Mouse (Mus musculus): ENCODE data around the gene Eif4g3.

Gene Eif4g3

DNA sequence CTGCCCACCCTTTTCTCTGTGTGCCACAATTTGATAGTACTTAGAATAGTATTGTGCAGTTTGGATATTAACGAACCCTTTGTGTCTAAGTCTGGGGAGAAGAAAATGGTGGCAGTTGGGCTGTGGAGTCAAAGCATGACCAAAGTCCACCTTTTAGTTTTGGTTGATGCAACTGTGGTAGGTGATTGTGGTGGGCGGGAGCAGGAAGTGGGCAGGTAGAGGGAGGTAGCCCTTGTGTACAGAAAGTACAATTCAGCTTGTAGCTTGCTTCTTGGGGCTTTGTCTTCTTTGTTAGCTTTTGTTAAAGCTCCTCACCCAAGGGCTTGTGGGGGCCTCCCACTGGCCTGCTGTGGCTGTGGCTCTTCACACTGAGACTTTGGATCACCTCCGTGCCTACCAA lies 109.6 kb downstream of the Eif4g3 start:
- no peak for DNase-seq (ENCODE audit: low spot score)

DNA sequence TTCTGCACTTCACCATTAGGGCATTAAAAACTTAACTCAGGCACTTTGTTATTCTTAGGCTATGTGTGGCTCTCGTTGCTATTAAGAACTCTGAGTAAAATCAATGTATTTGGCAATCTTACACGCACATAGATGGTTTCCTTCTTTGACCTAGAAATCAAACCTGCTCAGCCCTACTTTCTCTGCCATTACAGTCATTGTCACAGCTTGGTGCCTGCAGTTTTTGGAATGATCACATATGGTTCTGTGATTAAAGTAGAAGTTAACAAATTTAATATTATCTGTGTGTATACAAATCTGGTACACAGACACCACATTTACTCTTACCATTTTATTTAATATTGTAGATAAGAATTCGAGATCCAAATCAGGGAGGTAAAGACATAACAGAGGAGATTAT lies 112.1 kb downstream of the Eif4g3 start:
- DNase-seq (ENCODE audit: low spot score) = no peak

DNA sequence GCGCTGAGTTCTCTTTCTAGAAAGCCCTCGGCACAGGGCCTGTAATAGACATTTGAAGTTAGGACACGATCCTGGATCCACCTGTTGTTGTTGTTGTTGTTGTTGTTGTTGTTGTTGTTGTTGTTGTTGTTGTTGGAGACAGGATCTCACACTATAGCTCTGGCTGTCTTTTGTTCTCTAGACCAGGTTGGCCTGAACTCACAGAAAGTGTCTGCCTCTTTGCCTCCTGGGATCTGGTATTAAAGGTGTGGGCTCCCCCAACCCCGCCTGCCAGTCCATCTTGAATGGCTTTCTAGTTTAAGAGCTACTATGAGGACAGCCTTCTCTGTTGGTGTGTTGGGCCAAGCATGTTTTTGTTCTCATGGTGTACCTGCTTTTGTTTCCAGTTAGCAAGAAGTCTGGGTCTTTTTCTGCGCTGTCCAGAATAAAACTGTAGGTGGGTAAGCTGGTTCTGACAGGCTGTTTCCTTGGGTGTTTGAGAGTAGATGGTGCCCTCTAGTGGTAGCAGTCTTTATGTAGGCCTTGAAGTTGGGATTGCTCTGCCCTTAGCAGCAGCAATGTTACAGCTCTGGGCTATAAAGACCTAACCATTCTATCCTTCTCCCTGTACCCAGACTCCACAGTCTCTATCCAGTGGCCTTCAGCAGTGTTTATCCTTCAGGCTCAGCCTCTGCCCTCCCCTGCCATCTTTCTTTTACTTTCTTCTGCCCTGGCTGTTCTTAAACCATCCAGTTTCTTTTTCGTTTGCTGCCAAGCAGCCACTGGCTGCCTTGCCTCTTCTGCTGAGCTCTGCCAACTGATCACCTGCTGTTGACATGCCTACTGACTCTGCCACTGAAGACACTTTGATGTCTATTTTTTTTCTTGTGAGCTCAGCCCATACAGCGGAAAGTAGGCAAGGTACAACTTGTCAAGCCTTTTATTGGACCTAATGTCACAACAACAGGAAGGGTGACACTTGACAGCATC lies 114.9 kb downstream of the Eif4g3 start:
- peak; percentile 82 for DNase-seq (ENCODE audit: low spot score)

DNA sequence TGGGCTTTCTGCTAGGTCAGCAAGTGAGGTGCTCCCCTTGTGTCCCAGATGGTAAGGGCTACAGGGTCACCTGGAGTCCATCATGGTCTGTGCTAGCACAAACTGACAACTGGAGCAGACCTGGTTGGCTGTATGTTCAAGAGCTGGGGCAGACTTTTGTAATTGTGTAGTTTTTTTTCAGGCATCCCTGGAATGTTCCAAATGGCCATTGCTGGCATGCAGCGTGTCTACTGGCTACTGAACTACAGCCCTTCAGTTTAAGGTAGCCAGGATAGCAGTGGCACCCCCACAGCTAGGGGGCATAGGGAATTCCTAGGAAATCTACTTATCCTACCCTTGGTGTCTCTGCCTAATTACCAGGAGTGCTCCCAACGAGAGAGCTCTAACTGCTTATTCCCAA lies 115.7 kb downstream of the Eif4g3 start:
- no peak for DNase-seq (ENCODE audit: low spot score)

DNA sequence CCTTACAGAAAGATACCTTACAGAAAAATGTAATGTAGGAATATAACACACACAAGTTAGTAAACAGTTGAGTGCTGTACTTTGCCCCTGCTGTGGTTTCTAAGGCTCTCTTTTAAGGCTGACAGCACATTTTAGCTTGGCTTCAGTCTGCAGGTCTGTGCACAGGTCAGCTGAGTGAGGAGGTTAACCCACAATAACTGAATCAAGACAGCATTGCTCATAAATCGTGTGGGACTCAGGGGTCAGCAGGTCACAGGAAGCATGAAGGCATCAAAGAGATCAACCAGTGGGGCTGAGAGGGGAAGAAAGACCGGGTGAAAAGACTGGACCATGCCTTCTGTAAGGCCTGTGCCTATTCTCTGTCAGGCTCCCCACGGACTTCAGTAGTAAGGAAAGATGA lies 116.5 kb downstream of the Eif4g3 start:
- DNase-seq (ENCODE audit: low spot score) = no peak

DNA sequence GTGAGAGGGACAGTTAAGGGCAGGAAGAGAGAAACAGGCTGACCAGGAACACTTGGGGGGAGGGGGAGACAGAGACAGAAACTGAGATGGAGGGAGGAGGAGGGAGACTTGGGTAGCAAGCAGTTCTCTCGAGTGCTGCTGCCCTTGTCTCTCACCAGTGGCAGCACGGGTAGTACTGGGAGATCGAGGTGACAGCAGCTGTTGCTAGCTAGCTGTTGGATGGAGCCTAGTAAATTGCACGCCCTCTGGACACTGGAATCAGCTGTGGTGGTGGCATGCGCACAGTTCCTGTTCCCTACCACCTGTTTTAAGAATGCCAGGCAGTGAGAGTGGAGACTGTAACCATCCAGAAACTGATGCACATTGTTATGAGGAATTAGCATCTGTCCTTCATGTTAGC lies 119.0 kb downstream of the Eif4g3 start:
- no peak for DNase-seq (ENCODE audit: low spot score)

DNA sequence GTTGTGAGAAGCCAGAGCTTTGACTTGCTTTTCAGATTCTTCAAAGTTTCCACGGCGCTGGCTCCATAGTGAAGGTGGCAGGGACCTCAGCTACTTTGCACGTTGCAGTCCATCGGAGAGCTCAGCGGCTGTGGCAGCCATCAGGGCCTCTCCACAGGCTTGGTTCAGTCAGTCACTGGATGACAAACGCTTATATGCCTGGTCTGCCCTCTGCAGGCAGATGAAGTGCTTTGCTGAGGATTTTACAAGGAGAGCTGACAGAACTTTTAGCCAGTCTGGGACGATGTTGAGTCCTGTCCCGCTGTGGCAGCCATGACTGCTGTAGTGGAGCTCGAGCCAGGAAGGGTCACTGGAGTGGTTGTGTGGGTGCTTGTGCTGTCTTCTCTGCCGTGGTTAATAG lies 126.9 kb downstream of the Eif4g3 start:
- DNase-seq (ENCODE audit: low spot score) = no peak

DNA sequence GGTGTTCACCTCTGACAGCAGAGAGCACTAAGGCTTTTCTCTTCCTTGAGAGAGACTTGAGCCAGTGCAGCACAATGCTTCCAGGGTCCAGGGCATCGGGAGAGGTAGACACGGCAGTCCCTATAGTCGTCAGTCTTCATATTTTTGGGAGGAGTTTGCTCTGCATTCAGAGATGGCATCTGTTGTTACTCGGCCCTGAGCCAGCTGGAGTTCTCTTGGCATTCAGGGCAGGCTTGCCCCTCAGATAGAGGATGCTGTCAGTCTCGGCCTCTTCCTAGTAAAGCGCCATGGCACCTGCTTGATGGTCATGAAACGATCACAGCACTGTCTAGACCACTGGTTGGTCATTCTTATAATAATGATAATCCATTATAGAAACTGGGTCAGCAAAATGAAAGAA lies 131.2 kb downstream of the Eif4g3 start:
- no peak for DNase-seq (ENCODE audit: low spot score)

DNA sequence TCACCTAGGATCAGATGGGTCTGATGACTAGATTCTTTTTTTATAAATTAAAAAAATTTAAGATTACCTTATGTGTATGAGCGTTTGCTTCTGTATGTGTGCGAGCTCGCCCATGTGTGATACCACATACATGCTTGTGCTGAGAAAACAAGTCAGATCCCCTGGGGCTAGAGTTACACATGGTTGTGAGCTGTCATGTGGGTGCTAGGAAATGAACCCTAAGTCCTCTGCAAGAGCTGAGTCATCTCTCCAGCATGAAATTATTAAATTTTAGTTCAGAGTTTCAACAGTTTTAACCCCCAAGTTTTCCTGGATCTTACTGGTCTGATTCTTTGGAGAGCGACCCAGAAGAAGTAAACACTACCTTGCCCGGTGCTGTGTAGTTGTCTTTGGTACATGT lies 134.5 kb downstream of the Eif4g3 start:
- no peak for DNase-seq (ENCODE audit: low spot score)

DNA sequence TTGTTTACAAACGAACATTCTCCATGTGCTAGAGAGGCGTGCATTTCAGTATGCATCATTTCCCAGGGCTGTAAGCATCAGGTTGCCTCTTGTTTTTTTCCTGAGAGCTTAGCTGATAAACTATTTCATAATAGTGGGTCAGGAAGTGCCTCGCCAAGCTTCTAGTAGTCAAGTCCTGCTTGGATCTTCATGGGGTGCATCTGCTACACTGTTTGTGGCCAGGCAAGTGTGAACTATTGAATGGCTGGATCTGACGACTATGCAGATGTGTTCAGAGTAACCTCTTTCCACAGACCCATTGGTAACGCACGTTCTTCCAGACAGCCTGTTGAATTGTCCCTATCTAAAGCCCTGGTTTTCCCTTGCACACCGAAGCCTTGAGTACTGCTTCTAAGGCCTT lies 135.0 kb downstream of the Eif4g3 start:
- no peak for DNase-seq (ENCODE audit: low spot score)

DNA sequence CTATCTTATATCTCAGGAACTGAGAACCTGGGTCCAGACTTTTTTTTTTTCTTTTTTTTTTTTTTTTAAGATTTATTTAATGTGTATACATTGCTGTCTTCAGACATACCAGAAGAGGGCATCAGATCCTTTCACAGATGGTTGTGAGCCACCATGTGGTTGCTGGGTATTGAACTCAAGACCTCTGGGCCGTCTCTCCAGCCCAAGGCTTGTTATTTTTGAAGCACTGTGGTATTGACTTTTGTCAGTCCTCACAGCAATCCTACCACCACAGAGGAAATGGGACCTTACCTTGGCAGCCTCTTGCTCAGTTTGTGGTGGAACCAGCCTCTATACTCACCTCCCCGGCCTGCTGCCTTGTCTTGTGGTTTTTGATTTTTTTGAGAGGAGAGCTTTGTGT lies 137.3 kb downstream of the Eif4g3 start:
- no peak for DNase-seq (ENCODE audit: low spot score)

DNA sequence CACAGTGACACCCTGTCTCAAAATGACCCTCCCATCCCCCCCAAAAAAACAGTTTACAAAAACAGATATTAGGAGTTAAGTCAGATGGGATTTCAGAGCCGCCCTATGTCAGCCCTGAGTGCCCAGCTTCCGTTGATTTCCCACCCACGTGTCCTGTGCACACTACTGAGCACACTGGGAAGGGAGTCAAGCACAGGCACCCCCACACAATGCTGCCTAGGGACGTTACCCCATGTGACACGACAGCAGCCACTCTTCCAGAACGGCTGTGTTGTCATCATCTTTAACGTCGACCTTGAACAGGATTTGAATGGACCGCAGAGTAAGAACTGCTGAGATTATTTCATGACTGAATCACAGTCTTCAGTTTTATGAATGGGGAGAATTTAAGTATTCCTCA lies 138.4 kb downstream of the Eif4g3 start:
- DNase-seq (ENCODE audit: low spot score) = no peak

DNA sequence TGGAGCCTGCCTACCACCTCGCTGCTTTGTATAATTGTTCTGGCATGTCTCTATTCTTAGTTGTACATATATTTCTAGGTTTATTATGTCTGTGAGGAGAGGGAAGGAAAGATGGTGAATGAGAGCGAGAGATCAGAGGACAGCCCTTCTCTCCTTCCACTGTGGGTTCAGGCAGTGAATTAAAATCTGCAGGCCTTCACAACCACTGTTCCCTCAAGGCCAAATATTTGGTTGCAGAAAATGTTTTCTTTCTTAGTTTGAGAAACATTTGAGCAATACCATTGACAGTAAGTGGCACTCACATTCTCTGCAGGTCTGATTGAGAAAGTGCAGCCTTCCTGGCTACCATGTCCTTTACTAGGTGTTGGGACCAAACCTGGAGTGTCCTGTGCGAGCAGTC lies 138.9 kb downstream of the Eif4g3 start:
- no peak for DNase-seq (ENCODE audit: low spot score)

DNA sequence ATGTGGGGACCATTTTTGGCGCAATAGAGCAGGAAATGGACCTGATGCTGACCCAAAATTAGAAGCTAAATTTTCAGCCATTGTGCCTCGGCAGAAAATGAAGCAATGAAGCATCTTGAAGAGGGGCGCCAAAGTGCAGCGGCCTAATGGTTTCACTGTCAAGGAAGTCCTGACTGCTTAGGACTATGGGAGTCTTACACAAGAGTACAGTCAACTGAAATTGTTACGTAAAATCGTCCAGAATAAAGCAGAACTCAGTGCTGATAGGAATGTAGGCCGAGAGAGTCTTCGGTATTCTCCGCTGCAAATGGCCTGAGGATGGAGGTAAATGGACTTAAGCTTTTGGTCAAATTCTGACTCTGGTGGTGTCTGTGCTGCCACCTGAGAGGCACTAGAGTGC lies 140.5 kb downstream of the Eif4g3 start:
- DNase-seq (ENCODE audit: low spot score) = no peak

DNA sequence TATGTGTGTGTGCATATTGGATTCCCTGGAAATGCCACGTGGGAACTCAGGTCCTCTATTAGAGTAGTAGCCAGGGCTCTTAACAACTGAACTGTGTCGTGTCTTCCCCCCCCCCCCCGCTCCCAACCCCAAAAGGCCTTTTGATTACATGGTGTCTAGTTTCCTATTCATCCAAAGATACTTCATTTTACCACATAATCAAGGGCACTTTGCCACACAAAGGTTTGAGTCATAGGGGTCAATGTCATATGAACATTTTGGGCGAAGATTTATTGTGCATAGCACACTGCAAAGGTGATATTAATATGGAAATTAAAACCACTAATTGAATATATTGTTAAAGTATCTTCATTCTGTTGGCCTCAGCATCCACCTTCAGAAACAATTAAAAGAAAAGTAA lies 144.5 kb downstream of the Eif4g3 start:
- no peak for DNase-seq (ENCODE audit: low spot score)

DNA sequence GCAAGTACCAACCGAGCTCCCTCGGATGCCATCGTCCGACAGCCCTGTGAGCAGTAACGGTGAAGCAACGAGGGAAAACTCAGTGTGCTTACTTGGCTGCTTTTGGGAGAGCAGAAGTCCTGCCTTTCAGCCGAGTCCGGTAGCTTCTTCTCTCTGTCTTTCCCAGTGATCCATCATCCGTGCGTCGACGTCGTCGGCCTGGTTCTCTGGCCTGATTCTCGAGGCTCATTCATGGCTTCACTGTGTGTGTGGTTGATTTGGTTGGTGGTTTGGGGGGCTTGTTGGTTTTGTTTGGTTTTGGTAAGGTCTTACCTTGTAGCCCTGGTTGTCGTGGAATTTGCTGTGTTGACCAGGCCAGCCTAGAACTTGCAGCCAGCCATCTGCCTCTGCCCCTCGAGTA lies 145.0 kb downstream of the Eif4g3 start:
- DNase-seq (ENCODE audit: low spot score) = no peak

DNA sequence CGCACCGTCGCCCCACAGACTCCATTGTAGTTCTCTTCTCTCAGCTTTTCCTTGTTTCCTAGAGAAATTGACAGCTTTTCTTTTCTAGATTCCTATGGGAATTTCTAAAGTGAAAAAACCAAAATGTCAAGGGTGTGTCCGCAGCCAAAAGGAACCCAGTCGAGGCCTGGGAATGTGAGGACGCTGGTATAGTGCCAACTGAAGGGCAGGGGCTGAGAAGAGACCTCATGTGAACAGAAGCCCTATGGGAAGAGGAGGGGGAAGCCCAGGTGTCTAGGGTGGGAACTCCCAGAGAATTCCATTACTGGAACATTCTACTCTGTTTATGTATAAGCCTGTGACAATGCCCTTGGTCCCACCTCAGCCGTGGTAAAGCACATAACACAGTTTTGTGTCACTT lies 145.4 kb downstream of the Eif4g3 start:
- no peak for DNase-seq (ENCODE audit: low spot score)

DNA sequence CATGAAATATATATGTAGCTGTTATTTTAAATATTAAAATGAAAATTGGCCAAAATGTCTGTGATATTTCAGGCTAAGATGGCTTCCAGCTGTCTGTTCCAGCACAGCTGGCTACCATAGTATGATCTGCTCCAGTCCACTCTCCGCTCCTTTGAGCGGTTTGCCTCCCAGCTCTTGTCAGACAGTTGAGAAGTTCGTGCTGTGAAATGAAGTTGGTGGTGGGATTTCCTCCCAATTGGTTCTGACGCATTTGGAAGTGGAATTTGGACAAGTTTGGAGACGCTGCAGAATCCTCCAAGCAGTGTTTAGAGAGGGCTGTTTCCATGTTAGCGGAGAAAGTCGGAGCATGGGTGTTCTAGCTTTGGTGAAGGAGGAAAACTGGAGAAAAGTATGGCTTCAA lies 148.5 kb downstream of the Eif4g3 start:
- no peak for DNase-seq (ENCODE audit: low spot score)

DNA sequence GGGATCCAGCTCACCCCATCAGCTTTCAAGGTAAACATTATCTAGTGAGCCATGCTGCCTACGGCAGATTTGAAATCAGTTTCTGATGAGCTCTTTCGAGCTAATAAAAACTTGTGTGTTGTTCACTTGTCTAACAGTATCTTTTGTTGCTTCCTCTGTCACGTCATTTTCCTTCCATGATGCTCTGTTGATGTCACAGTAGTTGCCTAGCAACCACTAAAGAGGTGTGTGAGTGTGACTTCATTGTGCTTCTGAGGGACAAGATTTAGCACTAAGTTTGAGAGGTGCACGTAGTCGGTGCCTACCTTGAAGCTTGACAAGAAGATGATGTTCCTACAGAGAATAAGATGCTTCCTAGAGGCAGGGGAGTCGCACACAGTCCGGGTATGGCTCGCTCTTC lies 154.4 kb downstream of the Eif4g3 start:
- DNase-seq (ENCODE audit: low spot score) = no peak

DNA sequence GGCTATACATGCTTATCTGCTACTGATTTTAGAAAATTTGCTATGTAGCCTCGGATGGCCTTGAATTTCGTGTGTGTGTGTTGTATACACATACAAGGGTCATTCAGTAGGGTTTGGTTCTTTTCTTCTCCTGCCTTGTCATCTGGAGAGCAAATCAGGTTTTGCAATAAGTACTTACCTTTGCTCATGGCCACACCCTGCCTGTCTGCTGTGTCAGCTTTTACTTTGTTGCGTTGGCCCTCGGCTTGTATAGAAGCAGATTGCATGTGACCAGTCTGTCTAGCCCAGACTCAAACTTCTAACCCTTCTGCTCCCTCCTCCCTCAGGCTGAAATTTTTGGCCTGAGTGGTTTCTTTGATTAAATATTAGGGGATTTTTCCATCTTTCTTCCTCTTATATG lies 157.2 kb downstream of the Eif4g3 start:
- no peak for DNase-seq (ENCODE audit: low spot score)

DNA sequence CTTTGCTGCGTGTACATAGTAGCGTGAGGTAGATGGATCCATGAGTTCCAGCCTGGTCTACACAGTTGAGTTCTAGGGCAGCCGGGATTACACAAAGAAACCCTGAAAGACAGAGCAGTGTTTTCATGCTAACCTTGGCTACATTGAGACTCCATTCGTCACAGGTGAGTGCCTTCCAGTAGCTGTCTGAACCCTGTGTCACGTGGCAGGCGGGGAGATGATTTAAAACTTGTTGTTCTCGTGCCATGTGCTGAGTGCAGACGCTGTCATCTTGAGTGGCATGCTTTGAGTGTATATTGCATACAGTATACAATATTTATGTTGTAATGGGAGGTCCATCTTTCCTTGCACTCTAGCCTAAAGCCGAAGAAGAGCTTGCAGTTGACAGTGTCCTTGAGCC lies 158.4 kb downstream of the Eif4g3 start:
- DNase-seq (ENCODE audit: low spot score) = no peak

DNA sequence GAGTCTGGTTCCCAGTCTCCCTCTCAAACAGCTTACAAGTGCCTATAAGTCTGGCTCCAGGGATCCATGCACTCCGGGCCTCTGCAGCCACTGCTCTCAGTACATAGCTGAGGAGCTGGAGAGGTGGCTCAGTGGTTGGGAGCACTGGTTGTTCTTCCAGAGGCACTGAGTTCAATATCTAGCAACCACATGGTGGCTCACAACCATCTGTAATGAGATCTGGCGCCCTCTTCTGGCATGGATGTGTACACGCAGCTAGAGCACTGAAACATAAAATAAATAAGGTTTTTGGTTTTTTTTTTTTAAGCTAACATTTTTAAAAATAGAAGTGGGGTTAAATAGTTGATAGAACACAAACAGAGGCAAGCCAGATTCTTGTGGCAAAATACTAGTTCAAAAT lies 161.2 kb downstream of the Eif4g3 start:
- no peak for DNase-seq (ENCODE audit: low spot score)

DNA sequence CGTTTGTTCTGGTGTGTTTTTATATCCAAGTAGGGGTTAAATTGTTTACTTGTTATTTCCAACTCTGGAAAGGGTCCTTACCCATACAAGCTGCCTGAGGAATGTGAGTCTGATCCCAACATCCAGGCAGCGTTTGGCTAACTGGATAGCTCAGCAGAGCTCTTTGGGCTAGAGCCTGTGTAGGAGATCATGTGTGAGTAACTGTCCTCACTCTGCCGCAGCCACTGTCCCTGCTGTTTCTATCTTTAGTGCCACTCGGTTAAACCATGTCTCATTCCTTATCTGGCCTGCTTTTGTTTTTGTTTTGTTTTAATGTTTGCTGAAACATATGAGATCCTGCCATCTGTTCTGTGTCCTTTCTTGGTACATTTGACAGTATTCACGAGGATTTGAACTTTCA lies 168.1 kb downstream of the Eif4g3 start:
- DNase-seq (ENCODE audit: low spot score) = no peak

DNA sequence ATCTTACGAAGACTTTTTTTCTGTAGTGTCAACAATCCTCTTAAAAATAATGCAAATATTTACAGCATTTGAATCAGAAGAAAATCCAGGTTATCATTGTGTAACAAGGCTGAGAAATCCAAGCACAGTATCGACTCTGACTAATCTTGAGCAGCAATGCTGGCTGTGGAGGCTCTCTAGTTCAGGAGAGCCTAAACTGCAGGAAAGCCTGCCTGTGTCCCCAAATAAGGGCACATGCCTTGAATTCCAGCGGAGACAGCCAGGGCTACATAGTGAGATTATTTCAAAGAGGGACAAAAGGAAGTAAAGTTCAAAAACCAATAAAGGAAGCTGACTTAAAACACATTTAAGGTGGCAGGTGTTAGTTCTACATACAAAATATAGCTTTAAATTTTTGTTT lies 168.7 kb downstream of the Eif4g3 start:
- DNase-seq (ENCODE audit: low spot score) = no peak

Measured in left cerebral cortex, adult 11 months (tissue).